Comparison of ENCODE assay signal across 8 mouse cellular contexts in the genomic region with DNA sequence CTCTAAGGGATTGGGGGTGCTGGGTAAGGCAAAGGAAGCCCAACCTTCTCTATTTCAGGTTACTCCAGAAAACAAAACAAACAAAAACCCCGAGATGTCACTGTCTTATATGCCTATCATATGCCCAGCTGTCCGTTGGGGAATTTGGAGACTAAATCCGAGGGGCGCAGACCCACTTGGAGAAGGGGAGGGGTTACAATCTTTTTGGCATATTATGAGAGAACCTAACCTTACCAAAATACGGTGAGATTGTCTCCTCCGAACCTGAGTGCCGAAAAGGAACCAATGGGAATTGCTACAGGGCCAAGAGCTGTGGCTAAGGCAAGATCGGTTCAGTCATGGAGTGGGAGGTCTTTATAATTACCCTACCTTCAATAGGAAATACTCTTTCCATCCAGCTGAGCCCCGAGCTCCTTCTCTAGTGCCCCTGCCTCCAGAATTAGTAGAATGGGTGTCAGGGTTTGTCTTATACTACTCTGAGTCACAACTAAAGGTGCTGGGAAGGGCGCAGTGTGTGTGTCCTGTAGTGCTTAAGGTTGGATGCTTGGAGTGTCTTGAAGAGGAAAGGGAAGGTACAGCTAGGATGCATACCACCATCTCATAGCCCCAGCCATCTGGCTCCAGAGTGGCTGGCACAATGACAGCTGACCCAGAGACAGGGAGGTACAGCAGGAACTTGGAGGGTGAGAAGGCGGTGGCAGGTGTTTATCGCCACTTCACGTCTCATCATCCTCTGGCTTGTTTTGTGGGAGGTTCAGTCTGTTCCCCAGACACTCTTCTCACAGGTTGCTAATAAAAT. TPM values are rescaled to one million over a fixed set of nuclear protein-coding genes. Genes with fewer than 3 reads are reported as not detected.
DNase-seq lines count a peak whose midpoint lies in the region; ATAC-seq lines count a peak whose summit lies in the region.

No protein-coding gene starts in this region.

- H3K27ac ChIP-seq in forebrain, embryonic 15.5 days (replicated peaks), result peak overlapping the region; percentile 82
- peak overlapping the region; percentile 93 for H3K27ac ChIP-seq in kidney, embryonic 14.5 days (ENCODE audit: low read depth, low read length)

- peaks cover 21% of the 10 kb centered on the region for H3K36me3 ChIP-seq in forebrain, embryonic 15.5 days
- peaks cover 18% of the 10 kb centered on the region for H3K36me3 ChIP-seq in kidney, embryonic 14.5 days (ENCODE audit: control insufficient read depth, insufficient read depth, low read length)

- peak overlapping the region; percentile 94 for H3K4me2 ChIP-seq in forebrain, embryonic 15.5 days (replicated peaks)
- H3K4me2 ChIP-seq in kidney, embryonic 14.5 days (replicated peaks; ENCODE audit: low read depth, low read length), result peak overlapping the region; percentile 92

- ATAC-seq in forebrain, embryonic 15.5 days (replicated peaks), result no peak
- no peak for ATAC-seq in kidney, embryonic 14.5 days (ENCODE audit: low FRiP score, low TSS enrichment)

- peaks cover 59% of the 10 kb centered on the region for H3K4me1 ChIP-seq in forebrain, embryonic 15.5 days
- H3K4me1 ChIP-seq in kidney, embryonic 14.5 days (ENCODE audit: control insufficient read depth, insufficient read depth, low read length), result peaks cover 44% of the 10 kb centered on the region

- no peaks in the 10 kb centered on the region for H3K27me3 ChIP-seq in forebrain, embryonic 15.5 days
- no peaks in the 10 kb centered on the region for H3K27me3 ChIP-seq in kidney, embryonic 14.5 days (ENCODE audit: control insufficient read depth, insufficient read depth, low read length)

- peak overlapping the region; percentile 85 for H3K9ac ChIP-seq in forebrain, embryonic 15.5 days (replicated peaks)
- H3K9ac ChIP-seq in kidney, embryonic 14.5 days (ENCODE audit: low read depth, low read length), result peak overlapping the region; percentile 72

- H3K9me3 ChIP-seq in forebrain, embryonic 15.5 days, result no peaks in the 10 kb centered on the region
- no peaks in the 10 kb centered on the region for H3K9me3 ChIP-seq in kidney, embryonic 14.5 days (ENCODE audit: control insufficient read depth, low read length)

- WGBS in forebrain, embryonic 15.5 days, result 25% methylated on average over 13 of the region's 13 CpGs
- 26% methylated on average over 13 of the region's 13 CpGs for WGBS in kidney, embryonic 14.5 days

- H3K4me3 ChIP-seq in forebrain, embryonic 15.5 days, result peak overlapping the region; percentile 89
- peak overlapping the region; percentile 68 for H3K4me3 ChIP-seq in kidney, embryonic 14.5 days (ENCODE audit: low read length)

- peak; percentile 19 for DNase-seq in layer of hippocampus, adult 9-11 months
- no peak for DNase-seq in layer of hippocampus, postnatal 25 days (ENCODE audit: extremely low spot score in 1 of 2, low spot score in 1 of 2)
- peak; percentile 63 for DNase-seq in c-Kit-negative CD71-positive TER-119-positive erythroid progenitor cells, embryonic 14.5 days (ENCODE audit: low read depth, low spot score)
- peak; percentile 18 for DNase-seq in lung, postnatal 36 days
- DNase-seq in spleen, postnatal 36 days (ENCODE audit: low spot score in 2 of 2), result peak; percentile 49 to 64
- no peak for DNase-seq in yolk sac, embryonic 10.5 days (ENCODE audit: low spot score)

RNA-seq across cellular contexts. Expression of gene Baz2a, which starts 2.3 kb away (rescaled TPM):
- total RNA-seq in layer of hippocampus, postnatal 25 days (2021), result 10 to 100 TPM; 32.2 to 42.5 TPM
- 9.1 and 9.8 TPM in 2 replicates for polyA plus RNA-seq in forebrain, embryonic 15.5 days (2015; fragmentation: Nextera tagmentation; extraction: Ambion mirVana)
- 17.6 and 33.7 TPM in 2 replicates for polyA plus RNA-seq in kidney, embryonic 14.5 days (2014; fragmentation: Nextera tagmentation; extraction: Ambion mirVana)

RNA-seq across cellular contexts. Expression of gene Atp5b, which starts 10.6 kb away (rescaled TPM):
- 1,000 to 10,000 TPM; 1,588 to 1,852 TPM for total RNA-seq in layer of hippocampus, postnatal 25 days (2021)
- polyA plus RNA-seq in forebrain, embryonic 15.5 days (2015; fragmentation: Nextera tagmentation; extraction: Ambion mirVana), result 2,026 and 2,088 TPM in 2 replicates
- polyA plus RNA-seq in kidney, embryonic 14.5 days (2014; fragmentation: Nextera tagmentation; extraction: Ambion mirVana), result 2,294 and 2,764 TPM in 2 replicates

RNA-seq across cellular contexts. Expression of gene Ptges3, which starts 34.9 kb away (rescaled TPM):
- total RNA-seq in layer of hippocampus, postnatal 25 days (2021), result 100 to 1,000 TPM; 134 to 145 TPM
- 430 and 444 TPM in 2 replicates for polyA plus RNA-seq in forebrain, embryonic 15.5 days (2015; fragmentation: Nextera tagmentation; extraction: Ambion mirVana)
- polyA plus RNA-seq in kidney, embryonic 14.5 days (2014; fragmentation: Nextera tagmentation; extraction: Ambion mirVana), result 566 and 622 TPM in 2 replicates

RNA-seq across cellular contexts. Expression of gene Naca, which starts 58.3 kb away (rescaled TPM):
- 100 to 1,000 TPM; 317 to 351 TPM for total RNA-seq in layer of hippocampus, postnatal 25 days (2021)
- 599 and 612 TPM in 2 replicates for polyA plus RNA-seq in forebrain, embryonic 15.5 days (2015; fragmentation: Nextera tagmentation; extraction: Ambion mirVana)
- 967 and 1,287 TPM in 2 replicates for polyA plus RNA-seq in kidney, embryonic 14.5 days (2014; fragmentation: Nextera tagmentation; extraction: Ambion mirVana)

Comparison
In these comparisons a context has a peak if more than half of its experiments do, and no peak if none do; other contexts are left out.
1. DNase-seq: peak in layer of hippocampus, adult 9-11 months (single experiment), c-Kit-negative CD71-positive TER-119-positive erythroid progenitor cells, embryonic 14.5 days (single experiment), lung, postnatal 36 days (single experiment) and spleen, postnatal 36 days (2 of 2); none in layer of hippocampus, postnatal 25 days (0 of 2) and yolk sac, embryonic 10.5 days (single experiment).